Mouse (Mus musculus): ENCODE data around the gene Iqgap2.

GRCm38 (mm10) chr13:95902696-95903095 is 11.0 kb upstream of the Iqgap2 start:
- no peak for TF ChIP-seq POLR2A (IDR thresholded peaks at IDR 0.05; ENCODE audit: borderline replicate concordance, extremely low read depth, insufficient read depth, insufficient read length, poor library complexity, severe bottlenecking)
- TF ChIP-seq CTCF (IDR thresholded peaks at IDR 0.05; ENCODE audit: borderline replicate concordance, extremely low read depth, insufficient read depth, insufficient read length), result no peak

Data from brain, embryonic 14.5 days (tissue).